Mouse (Mus musculus): ENCODE data around the gene Taco1.
"Not testable (repeated sequence)": the region's sequence is repeated elsewhere in the genome, so short reads cannot be mapped to it uniquely, and the experiment has no call there.

The Taco1 gene

GRCm38 (mm10) chr11:106065923-106066571 is at the start of gene Taco1:
Gene Taco1, plus strand, starts transcription at chr11:106066061.
- DNase-seq (ENCODE audit: low spot score): peak; percentile 85

- DNase-seq (ENCODE audit: low spot score): no peak
Measured at GRCm38 (mm10) chr11:106016440-106016839, 49.4 kb upstream of the Taco1 start.

GRCm38 (mm10) chr11:106020051-106020763 is 45.7 kb upstream of the Taco1 start:
- DNase-seq (ENCODE audit: low spot score): no peak

- no peak for DNase-seq (ENCODE audit: low spot score)
Measured at GRCm38 (mm10) chr11:106025774-106026173, 40.1 kb upstream of the Taco1 start.

- peak; percentile 63 for DNase-seq (ENCODE audit: low spot score)
Measured at GRCm38 (mm10) chr11:106026465-106027151, 39.3 kb upstream of the Taco1 start.

- no peak for DNase-seq (ENCODE audit: low spot score)
Measured at GRCm38 (mm10) chr11:106027607-106028006, 38.3 kb upstream of the Taco1 start.

- not testable (repeated sequence) for DNase-seq (ENCODE audit: low spot score)
Measured at GRCm38 (mm10) chr11:106032074-106032473, 33.8 kb upstream of the Taco1 start.

GRCm38 (mm10) chr11:106033491-106033919 is 32.4 kb upstream of the Taco1 start:
- peak; percentile 49 for DNase-seq (ENCODE audit: low spot score)

GRCm38 (mm10) chr11:106034986-106035385 is 30.9 kb upstream of the Taco1 start:
- DNase-seq (ENCODE audit: low spot score): no peak

GRCm38 (mm10) chr11:106036548-106037417 is 29.1 kb upstream of the Taco1 start, which contains the start of gene Dcaf7:
Gene Dcaf7, plus strand, starts transcription at chr11:106036872.
- DNase-seq (ENCODE audit: low spot score): peak; percentile 100

- no peak for DNase-seq (ENCODE audit: low spot score)
Measured at GRCm38 (mm10) chr11:106037418-106037751, 28.5 kb upstream of the Taco1 start.

GRCm38 (mm10) chr11:106044349-106044748 is 21.5 kb upstream of the Taco1 start:
- no peak for DNase-seq (ENCODE audit: low spot score)

- DNase-seq (ENCODE audit: low spot score): no peak
Measured at GRCm38 (mm10) chr11:106045256-106045655, 20.6 kb upstream of the Taco1 start.

- DNase-seq (ENCODE audit: low spot score): no peak
Measured at GRCm38 (mm10) chr11:106045780-106046179, 20.1 kb upstream of the Taco1 start.

- no peak for DNase-seq (ENCODE audit: low spot score)
Measured at GRCm38 (mm10) chr11:106046584-106046983, 19.3 kb upstream of the Taco1 start.

- DNase-seq (ENCODE audit: low spot score): no peak
Measured at GRCm38 (mm10) chr11:106053921-106054320, 11.9 kb upstream of the Taco1 start.

- DNase-seq (ENCODE audit: low spot score): no peak
Measured at GRCm38 (mm10) chr11:106054600-106054999, 11.3 kb upstream of the Taco1 start.

GRCm38 (mm10) chr11:106055341-106055740 is 10.5 kb upstream of the Taco1 start:
- DNase-seq (ENCODE audit: low spot score): no peak

GRCm38 (mm10) chr11:106056819-106057491 is 8.9 kb upstream of the Taco1 start:
- DNase-seq (ENCODE audit: low spot score): no peak

- no peak for DNase-seq (ENCODE audit: low spot score)
Measured at GRCm38 (mm10) chr11:106058020-106058419, 7.8 kb upstream of the Taco1 start.

- DNase-seq (ENCODE audit: low spot score): no peak
Measured at GRCm38 (mm10) chr11:106060549-106060948, 5.3 kb upstream of the Taco1 start.
